Mouse (Mus musculus) cerebellum, adult (tissue): Measurements from ENCODE around the gene Kcnk1.
A peak's percentile ranks its signal among the peaks of the same experiment; 100 is the strongest.

Source experiments
- ATAC-seq: cut with Nextera tagmentation; 2 replicates; pipeline ENCODE4 v1.9.2; 2017; ENCODE audit warnings: mild to moderate bottlenecking, moderate library complexity, mixed read lengths; ENCODE audit not compliant: insufficient number of reproducible peaks, low FRiP score, low TSS enrichment

The Kcnk1 gene

DNA sequence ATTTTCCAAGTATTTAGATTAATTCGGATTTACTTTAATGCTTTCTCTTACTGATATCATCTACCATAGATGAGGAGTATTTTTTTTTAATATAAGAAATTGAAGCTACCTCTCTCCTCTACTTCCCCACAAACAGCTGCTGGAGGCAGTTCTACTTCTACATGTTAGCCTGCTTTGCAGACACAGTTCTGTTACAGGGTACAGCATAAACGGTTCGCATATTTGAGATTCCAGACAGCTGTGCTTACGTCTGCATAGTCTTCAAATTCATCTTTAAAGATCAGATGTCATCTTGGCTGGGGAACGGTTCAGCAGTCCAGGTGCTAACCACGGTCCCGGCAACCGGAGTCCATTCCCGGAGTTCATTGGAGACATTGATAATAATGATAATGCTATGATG lies 1.3 kb upstream of the Kcnk1 start:
- no peak for ATAC-seq

- 0 out of 2 replicates have a peak, but pooled peaks have one; percentile 16 for ATAC-seq
These were observed 1.3 kb downstream of the Kcnk1 start for GRCm38 (mm10) chr8:125996031-125996839.

DNA sequence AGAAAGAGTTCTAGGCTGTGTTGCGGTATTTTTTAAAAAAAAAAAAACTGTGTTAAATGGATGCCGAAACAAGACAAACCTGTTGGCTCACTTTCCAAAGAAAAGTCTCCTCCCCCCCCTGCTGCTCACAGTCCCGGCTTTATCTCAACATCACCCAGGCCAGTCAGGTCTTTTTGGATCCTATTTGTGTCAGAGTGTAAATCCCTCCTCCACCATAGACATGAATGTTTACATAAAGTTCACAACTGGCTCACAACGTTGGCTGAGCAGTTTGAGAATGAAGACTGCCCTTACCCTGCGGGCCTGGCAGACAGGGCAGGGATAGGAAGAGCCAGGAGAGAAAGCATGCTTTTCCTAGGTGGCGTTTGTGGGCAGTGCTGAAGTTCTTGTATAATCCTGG lies 2.0 kb downstream of the Kcnk1 start:
- no peak for ATAC-seq

- ATAC-seq: no peak
These were observed 2.6 kb downstream of the Kcnk1 start for GRCm38 (mm10) chr8:125997550-125997949.

DNA sequence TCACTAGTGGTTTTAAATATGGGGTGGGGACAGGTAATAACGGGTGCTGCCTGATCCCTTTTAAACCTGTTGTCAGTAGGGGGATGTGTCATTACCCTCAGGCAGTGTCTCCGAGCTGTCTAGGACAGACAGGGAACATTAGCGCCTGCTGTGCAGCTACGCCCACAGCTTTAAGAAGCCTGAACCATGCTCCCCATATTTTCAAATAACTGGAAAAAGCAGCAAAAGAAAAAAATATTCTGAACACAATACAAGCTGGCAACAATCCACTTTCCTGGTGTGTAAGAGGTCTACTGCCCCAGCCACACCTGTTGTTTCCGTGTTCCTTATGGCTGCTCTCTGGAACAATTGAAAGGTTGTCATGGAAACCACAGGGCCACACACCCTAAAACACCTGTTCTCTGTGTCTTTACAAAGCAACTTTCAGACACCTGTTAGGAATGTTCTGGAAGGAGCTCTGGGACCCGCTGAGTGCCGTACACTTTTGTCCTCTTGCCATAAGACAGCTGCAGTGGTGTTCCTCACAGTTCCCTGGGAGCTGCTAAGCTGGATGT lies 4.9 kb downstream of the Kcnk1 start:
- no peak for ATAC-seq

- ATAC-seq: no peak
These were observed 8.6 kb downstream of the Kcnk1 start for GRCm38 (mm10) chr8:126003546-126003945.

DNA sequence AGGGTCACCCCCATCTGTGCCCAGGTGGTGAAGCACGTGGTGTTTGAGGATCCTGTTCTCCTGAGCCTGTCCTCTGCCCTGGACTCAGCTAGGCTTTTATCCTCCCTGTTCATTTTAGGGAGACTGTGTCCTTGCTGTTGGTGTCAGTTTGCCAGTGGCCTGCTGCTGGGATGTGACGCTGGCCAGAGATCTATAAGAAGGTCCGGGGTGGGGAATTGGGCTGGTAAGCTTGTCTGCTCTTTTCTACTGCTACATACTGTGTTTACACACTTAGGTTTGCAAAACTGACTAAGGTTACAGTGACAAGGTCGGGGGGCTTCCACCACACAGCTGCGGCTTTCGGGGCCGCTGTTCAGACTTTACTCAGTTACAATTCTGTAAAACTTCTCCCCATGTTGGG lies 10.0 kb downstream of the Kcnk1 start:
- no peak for ATAC-seq

- peak; percentile 87 for ATAC-seq
These were observed 11.5 kb downstream of the Kcnk1 start for GRCm38 (mm10) chr8:126006310-126006990.

DNA sequence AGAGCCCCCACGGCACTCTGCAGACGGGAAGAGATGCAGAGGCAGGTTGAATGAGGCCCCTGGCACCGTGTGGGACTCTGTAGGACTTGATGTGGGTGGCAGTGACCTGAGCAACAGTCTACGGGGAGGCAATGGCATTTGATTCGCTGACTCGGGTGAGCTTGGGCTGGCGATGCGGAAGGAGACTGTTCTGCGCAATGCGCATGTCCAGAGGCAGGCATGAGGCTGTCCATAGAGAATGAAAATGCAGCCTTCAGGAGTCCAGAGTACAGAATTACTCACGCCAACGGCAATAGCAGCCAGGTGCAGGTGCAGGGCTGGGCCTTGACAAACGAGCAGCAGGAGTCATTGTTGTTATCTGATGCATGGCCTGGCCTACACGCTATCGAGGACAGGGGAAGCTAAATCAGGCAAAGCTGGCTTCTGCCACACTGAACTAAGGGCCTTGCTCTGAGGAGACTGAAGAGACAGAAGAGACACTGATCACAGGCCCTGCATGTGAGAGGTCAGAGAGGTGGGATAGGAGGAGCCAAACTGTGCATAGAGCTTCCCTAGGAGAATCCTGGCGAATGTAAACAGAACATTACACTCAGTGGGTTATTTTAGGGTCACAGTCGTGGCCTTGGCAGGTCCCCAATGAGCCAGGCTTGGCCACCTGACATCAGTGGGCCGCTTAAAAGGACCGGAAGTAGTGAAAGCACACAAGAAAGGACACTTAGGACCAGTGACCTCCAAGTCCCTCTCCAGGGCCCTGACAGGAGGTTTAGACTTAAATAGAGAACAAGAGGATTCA lies 12.8 kb downstream of the Kcnk1 start:
- ATAC-seq: no peak

DNA sequence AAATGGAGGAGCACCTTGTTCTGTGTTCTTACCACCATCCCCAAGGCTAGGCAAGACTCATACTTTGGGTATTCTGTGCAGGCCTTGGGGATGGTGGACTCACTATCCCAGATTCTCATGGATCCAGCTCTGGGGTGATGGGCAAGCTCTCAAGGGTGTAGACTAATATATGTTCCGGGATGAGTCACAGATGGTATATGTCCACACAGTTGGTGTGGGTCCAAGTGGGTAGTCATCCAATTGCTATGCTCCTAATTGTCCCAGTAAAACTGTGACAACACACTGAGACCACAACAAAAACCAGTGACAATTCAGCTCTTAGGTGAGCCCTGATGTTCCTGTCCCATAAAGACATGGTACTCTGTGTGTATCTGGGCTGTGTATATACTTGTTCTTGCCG lies 14.0 kb downstream of the Kcnk1 start:
- no peak for ATAC-seq

DNA sequence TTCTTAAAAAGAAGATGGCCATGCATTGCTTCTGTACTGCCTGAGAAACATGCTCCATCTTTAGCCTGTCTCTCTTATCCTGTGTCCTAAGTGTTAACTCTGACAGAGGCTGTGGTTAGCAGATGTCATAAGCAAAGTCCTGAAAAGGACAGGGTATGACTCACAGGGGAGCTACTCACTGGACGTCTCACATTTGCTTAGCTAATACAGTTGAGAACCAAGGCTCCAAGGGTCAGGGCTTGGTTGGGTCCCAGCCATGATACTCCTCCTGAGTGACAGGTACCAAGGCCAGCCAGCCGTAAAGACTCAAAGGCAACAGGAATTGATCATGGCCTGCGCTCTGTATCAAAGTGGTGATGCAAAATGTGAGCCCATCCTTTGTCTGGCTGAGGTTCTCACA lies 15.9 kb downstream of the Kcnk1 start:
- ATAC-seq: no peak

DNA sequence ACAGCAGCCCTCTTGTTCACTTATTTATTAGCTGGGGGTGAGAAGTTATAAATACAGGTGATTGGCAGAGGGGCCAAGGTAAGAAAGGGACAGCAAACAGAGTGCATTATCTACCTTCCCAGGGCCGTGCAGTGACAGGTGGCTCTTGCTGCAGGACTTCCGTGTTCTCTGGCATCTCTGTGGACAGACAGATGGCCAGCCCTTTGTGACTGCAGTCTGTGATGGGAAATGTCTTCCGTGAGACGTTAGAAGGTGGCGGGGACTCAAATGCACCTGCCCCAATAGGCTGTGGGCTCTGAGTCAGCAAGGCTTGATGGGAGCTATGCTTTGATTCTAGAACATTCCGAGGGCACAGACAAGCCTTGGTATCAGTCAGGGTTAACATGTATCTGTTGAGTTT lies 17.4 kb downstream of the Kcnk1 start:
- ATAC-seq: peak; percentile 80

DNA sequence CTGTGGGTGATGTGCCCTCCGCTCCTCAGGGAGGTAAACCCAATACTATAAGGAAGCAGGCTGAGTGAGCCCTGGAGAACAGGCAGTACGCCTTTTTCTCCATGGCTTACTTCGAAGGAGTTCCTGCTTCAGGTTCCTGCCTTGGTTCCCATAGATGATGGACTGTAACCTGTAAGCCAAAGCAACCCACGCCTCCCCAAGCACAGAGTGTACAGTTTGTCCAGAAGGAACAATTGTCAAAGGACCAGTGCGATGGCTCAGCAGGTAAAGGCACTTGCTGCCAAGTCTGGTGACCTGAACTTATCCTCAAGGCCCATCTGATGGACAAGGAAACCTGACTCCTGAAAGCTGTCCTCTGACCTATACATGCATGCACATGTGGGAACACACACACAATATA lies 18.7 kb downstream of the Kcnk1 start:
- ATAC-seq: no peak

GRCm38 (mm10) chr8:126021932-126022331 lies 27.0 kb downstream of the Kcnk1 start:
- 0 out of 2 replicates have a peak, but pooled peaks have one; percentile 16 for ATAC-seq

DNA sequence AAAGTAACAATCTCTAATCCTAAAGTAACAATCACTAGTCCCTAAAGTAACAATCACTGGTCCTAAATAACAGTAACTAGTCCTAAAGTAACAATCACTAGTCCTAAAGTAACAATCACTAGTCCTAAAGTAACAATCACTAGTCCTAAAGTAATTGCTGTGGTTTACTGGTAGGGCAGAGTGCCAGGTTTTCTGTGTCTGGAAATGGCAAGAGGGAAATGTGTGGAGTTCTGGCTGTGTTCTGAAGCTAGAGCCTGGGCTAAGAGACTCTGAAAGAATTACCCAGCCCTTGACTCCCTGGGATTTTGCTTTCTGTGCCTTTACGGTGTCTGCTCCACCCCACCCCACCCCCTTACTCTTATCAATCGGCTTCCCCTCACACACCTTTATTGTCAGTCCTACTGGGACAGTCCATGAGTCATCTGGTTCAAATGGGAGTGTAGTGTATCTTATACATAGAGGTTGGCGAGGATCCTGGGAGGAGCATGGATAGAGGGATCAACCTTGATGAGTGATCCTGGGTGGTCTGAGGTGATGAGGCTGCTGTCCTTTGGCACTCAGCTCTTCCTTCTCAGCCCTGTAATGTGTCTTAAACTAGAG lies 28.8 kb downstream of the Kcnk1 start:
- peak; percentile 38; the same call in 1 of the 2 replicates for ATAC-seq

- no peak for ATAC-seq
These were observed 29.9 kb downstream of the Kcnk1 start for GRCm38 (mm10) chr8:126024891-126025290.

DNA sequence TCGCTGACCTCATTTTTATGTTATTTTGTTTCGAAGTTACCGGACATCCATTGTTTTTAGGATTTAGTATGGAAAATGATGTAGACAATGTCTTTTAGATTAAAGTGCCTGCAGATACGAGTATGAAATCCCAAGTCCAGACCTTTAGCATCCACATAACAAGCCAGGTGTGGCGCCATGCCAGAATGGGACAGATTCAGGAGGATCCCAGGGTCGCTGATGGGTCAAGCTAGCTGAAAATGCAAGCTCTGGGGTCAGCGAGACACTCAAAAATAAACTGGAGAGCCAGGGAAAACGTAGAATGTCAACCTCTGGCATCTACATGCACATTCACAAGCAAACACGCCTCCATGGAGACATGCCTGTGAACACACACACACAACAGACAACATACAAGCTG lies 31.2 kb downstream of the Kcnk1 start:
- ATAC-seq: no peak

DNA sequence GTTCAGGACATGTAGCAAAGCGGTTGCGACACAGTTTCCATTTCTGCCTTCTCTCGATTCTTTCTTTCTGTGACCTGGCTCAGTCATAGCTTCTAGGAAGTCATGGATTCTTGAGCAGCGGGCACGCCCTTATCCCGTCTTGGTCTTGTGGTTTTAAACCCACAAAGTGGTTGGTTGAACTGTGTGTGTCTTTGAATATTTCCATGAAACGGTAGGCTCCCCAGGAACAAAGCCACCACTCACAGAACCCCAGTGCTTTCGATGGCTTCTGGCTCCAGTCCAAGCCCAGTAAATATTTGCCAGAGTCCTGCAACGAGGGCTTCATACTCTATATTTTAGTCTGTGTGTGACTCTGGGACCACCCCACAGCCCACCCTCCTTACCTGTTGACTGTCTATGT lies 31.6 kb downstream of the Kcnk1 start:
- ATAC-seq: no peak

- ATAC-seq: no peak
These were observed 32.5 kb downstream of the Kcnk1 start for GRCm38 (mm10) chr8:126027486-126027885.

- ATAC-seq: no peak
These were observed 34.0 kb downstream of the Kcnk1 start for GRCm38 (mm10) chr8:126028941-126029340.
